Mouse (Mus musculus) mouse embryonic stem cell (cell line): ENCODE results near the gene Cox6b1.

Experiments used
- in situ Hi-C, 2 experiments: fragments of 300-500 bp; cut with MboI; formaldehyde crosslinking; loops; 1 replicate in 1 of 2; 3 replicates in 1 of 2; pipeline ENCODE4 v1.14.3; 2019 to 2020; ENCODE audit warnings: low sequenced_read_pairs in 2 of 2, low pct_unique_long_range_greater_than_20kb in 1 of 2, mixed read lengths in 1 of 2; ENCODE audit not compliant: unreplicated experiment in 1 of 2

Cox6b1 gene

GRCm38 (mm10) chr7:30613529-30614112 lies 12.3 kb downstream of the Cox6b1 start:
- in situ Hi-C loops = no loop called here

GRCm38 (mm10) chr7:30612654-30613402 lies 13.1 kb downstream of the Cox6b1 start, which contains the start of gene Upk1a:
Upk1a (minus strand) TSS chr7:30612847.
- in situ Hi-C loops = no loop called here

DNA sequence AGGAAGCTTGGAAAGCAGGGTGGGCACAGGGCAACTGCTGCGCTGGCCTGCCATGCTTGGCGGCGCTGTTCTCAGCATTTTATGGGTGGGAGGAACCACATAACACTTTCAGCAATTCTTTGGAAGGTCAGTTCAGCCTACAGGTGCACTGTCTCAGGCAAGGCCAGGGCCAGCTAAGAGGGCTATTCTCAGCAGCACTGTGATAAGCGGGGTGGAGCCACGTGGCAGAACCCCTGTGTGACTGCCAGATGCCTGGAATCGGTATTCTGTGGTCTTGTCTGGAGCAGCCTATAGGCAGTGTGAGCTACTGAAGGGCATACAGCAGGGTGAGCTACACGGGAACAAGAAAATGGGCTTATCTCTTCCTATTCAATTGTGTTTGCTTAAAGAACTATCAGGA lies 15.9 kb downstream of the Cox6b1 start:
- in situ Hi-C loops = no loop called here

DNA sequence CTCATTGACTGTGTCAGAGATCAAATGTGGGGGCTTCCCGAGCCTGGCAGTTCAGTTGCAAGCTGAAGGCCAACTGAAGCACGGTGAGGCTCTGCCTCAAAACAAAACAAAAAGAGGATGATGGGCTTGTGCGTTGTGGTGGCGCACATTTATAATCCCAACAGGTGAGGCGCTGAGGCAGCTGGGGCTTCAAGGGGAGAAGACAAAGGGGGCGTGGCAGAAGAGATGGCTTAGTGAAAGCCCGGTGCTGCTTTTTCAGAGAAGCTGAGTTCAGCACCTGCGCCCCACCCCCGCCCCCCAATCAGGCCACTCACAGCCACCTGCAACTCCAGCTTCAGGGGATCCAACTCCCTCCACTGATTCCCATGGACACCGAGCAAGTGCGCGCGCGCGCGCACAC lies 17.5 kb downstream of the Cox6b1 start:
- in situ Hi-C loops = no loop called here

DNA sequence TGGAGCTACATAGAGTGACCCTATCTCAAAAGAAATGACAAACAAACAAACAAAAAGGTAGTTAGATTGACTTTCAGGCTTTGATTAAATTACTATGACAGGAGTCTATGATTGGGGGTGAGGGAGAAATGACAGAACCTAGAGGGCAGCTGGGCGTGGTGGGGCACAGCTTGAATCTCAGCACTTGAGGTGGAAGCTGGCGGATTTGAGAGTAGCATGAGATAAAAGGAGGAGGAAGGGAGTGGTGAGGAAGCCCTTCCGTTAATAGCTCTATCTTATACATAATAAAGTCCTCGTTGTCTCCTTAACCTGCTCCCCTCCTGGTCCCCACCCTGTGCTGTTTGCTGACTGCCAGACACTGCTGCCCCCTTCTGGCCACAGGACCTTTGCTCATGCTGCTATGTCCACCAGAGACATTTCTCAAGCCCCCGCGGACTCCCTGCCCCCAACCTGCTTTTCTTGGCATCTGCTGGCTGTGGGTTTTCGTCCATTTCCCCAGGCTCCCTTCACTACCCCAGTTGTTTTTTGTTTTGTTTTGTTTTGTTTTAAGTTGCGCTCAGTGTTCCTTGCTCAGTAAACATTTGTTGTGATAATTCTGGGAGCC lies 18.1 kb downstream of the Cox6b1 start:
- in situ Hi-C loops = no loop called here

GRCm38 (mm10) chr7:30604944-30605343 lies 21.0 kb downstream of the Cox6b1 start:
- in situ Hi-C loops = no loop called here

- in situ Hi-C loops = no loop called here
Measured at GRCm38 (mm10) chr7:30604424-30604823, 21.5 kb downstream of the Cox6b1 start.

- in situ Hi-C loops = no loop called here
Measured at GRCm38 (mm10) chr7:30602583-30602982, 23.4 kb downstream of the Cox6b1 start.

GRCm38 (mm10) chr7:30600651-30601050 lies 25.3 kb downstream of the Cox6b1 start:
- in situ Hi-C loops = no loop called here

- in situ Hi-C loops = no loop called here
Measured at GRCm38 (mm10) chr7:30599933-30600353, 26.0 kb downstream of the Cox6b1 start.

GRCm38 (mm10) chr7:30598786-30599185 lies 27.2 kb downstream of the Cox6b1 start, which contains the start of gene Zbtb32:
Zbtb32 (minus strand) TSS chr7:30598909.
- in situ Hi-C loops = no loop called here

- in situ Hi-C loops = no loop called here
Measured at GRCm38 (mm10) chr7:30596811-30597210, 29.1 kb downstream of the Cox6b1 start.

GRCm38 (mm10) chr7:30596093-30596492 lies 29.9 kb downstream of the Cox6b1 start:
- in situ Hi-C loops = no loop called here

- in situ Hi-C loops = no loop called here
Measured at GRCm38 (mm10) chr7:30594510-30595024, 31.4 kb downstream of the Cox6b1 start.

- in situ Hi-C loops = no loop called here
Measured at GRCm38 (mm10) chr7:30593579-30594509, 32.1 kb downstream of the Cox6b1 start.

DNA sequence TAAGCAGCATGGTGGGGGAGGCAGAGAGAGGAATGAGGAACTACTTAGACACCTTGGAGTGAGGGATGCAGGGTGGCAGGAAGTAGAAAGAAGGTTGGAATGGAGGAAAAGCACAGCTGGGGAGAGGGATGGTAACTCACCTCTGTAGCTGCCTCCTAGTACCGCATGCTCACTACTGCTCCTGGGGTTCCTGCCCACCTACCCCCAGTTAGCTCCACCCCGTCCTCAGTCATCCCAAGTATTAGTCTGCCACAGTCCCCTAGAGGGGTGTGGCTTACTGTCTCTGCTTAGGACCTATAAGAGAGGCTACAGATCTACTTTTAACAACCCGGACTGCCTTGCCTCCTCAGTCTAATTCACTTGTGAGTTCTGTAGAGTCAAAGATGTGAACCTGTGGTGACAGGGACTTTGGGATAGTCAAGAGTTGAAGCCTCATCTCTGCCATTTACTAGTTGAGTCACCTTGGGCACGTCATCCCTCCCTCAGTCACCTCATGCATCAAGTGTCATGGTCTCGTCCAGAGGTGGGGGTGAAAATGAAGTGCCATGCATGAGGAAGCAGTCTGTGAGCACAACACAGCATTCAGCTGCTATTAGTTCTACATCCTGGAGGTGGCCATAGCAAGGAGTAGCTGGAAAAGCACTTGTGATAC lies 33.1 kb downstream of the Cox6b1 start:
- in situ Hi-C loops = no loop called here

GRCm38 (mm10) chr7:30591605-30591951 lies 34.4 kb downstream of the Cox6b1 start:
- in situ Hi-C loops = no loop called here

GRCm38 (mm10) chr7:30590927-30591604 lies 34.9 kb downstream of the Cox6b1 start:
- in situ Hi-C loops = no loop called here
